Mouse (Mus musculus): ENCODE data around the gene Mvb12a. TPM values are rescaled to one million over a fixed set of nuclear protein-coding genes. Genes with fewer than 3 reads are reported as not detected.
A peak's percentile ranks its signal among the peaks of the same experiment; 100 is the strongest.

Gene Mvb12a
- 51.8 and 53.4 TPM in 2 replicates for polyA plus RNA-seq (2016; fragmentation: Nextera tagmentation; extraction: Ambion mirVana)

DNA sequence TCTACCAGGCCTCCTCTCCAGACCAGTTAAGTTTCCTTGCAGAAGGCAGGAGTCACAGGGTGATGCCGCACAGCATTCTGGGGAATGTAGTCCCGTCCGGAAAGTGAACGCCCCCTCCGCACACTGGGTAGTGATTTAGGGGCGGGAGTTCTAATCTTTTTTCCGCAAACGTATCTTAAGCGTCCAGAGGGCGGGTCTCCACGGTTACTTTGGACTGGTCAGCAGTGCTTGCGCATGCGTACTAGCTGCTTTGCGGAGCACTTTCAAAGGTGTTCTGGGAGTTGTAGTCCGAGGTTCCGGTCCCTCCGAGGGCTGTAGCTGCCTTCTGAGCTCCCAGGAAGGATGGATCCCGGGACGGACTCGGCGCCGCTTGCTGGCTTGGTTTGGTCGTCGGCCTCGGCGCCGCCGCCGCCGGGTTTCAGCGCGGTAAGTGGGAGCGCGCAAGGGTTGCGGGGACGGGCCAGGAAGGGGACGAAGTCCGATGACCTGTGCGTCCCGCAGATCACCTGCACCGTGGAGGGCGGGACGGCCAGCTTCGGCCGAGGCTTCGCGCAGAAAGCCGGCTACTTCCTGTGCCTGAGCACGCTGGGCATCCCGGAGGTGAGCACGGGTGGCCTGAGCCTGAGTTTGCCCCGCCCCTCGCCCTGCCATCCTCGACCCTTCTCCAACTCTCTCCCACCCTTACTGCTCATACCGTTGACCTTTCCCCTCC, at the start of gene Mvb12a:
TSS of gene Mvb12a (plus strand) at position 291 of the 712 bp plus-strand sequence.
- H3K4me3 ChIP-seq = peak within 1 kb of the TSS; percentile 71

GRCm38 (mm10) chr8:71495039-71495438, 47.7 kb upstream of the Mvb12a start:
- Histone ChIP-seq H3K4me3 (no peak overlapping the region), H3K4me1 (replicated peaks) (peaks cover 50% of the 10 kb centered on the region)

More for the DNA sequence above, at the start of gene Mvb12a:
- whole genome bisulfite sequencing = under 1% methylated on average over 55 of the region's 55 CpGs
- peak within 1 kb of the TSS; percentile 36; the same call in 1 of the 2 replicates for H3K27ac ChIP-seq (ENCODE audit: poor library complexity, severe bottlenecking)
- peaks cover 27% of the 10 kb centered on the region for H3K36me3 ChIP-seq
- H3K9me3 ChIP-seq (replicated peaks) = no peaks in the 10 kb centered on the region
- peak within 1 kb of the TSS; percentile 88 for H3K4me2 ChIP-seq
- no peaks in the 10 kb centered on the region for H3K27me3 ChIP-seq (replicated peaks)
- peaks cover 14% of the 10 kb centered on the region for H3K4me1 ChIP-seq (replicated peaks)
- peak; percentile 97 for ATAC-seq (ENCODE audit: insufficient number of reproducible peaks, low FRiP score)
- peak within 1 kb of the TSS; percentile 77 for H3K9ac ChIP-seq

DNA sequence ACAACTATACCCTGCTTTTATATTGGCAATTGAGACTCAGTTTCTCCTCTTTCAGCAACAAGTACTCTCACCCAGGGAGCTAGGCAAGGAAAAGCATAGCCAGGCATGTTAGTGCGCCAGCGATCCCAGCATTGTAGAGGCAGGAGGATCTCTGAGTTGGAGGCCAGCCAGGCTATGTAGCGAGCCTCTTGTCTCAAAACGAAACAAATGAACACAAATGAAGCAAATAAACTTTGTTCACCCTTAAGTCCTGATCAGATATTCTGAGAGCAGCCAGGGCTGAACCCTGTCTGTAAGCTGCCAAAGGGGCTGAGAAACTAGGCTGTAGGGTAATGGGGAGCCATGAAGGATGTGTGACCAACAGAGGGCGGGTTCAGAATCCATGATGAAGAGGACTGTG, 46.9 kb upstream of the Mvb12a start:
- 83% methylated on average over 5 of the region's 5 CpGs for WGBS
- H3K36me3 ChIP-seq = peaks cover 32% of the 10 kb centered on the region
- no peak overlapping the region for H3K4me3 ChIP-seq
- H3K27me3 ChIP-seq (replicated peaks) = no peaks in the 10 kb centered on the region
- ATAC-seq (ENCODE audit: insufficient number of reproducible peaks, low FRiP score) = no peak
- H3K9me3 ChIP-seq (replicated peaks) = no peaks in the 10 kb centered on the region
- H3K27ac ChIP-seq (ENCODE audit: poor library complexity, severe bottlenecking) = peak overlapping the region; percentile 80
- no peak overlapping the region for H3K4me2 ChIP-seq
- H3K4me1 ChIP-seq (replicated peaks) = peaks cover 50% of the 10 kb centered on the region
- no peak overlapping the region for H3K9ac ChIP-seq

More at GRCm38 (mm10) chr8:71495039-71495438, 47.7 kb upstream of the Mvb12a start:
- Histone ChIP-seq H3K27ac (ENCODE audit: poor library complexity, severe bottlenecking) (peak overlapping the region; percentile 80), H3K27me3 (replicated peaks) (no peaks in the 10 kb centered on the region), H3K9me3 (replicated peaks) (no peaks in the 10 kb centered on the region), H3K36me3 (peaks cover 40% of the 10 kb centered on the region), H3K9ac (no peak overlapping the region), H3K4me2 (peak overlapping the region; percentile 27; the same call in 1 of the 2 replicates)
- WGBS = 26% methylated on average over 16 of the region's 16 CpGs
- peak; percentile 37; the same call in 1 of the 2 replicates for ATAC-seq (ENCODE audit: insufficient number of reproducible peaks, low FRiP score)

DNA sequence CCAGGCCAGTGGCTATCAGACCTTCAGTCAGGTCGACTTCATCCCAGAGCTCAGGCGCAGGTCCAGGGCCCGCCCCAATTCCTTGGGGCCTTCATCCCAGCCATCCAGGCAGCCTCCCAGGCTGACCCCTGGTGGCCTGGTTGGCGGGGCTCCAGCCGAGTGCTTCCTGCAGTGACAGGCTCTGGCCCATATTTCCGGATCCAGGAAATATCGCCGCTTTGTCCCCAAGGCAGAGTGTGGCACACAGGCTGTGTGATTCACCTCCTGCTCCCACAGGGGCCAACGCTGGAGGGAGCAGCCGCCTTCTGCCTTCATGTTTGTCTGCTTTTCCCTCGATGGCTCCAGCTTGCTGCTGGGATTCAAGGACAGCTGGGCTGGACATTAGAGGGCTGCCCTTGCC, 46.2 kb upstream of the Mvb12a start:
- ATAC-seq (ENCODE audit: insufficient number of reproducible peaks, low FRiP score) = peak; percentile 72
- Histone ChIP-seq H3K27me3 (replicated peaks) (no peaks in the 10 kb centered on the region), H3K9ac (no peak overlapping the region), H3K4me3 (no peak overlapping the region), H3K27ac (ENCODE audit: poor library complexity, severe bottlenecking) (peak overlapping the region; percentile 80), H3K9me3 (replicated peaks) (no peaks in the 10 kb centered on the region), H3K4me1 (replicated peaks) (peaks cover 50% of the 10 kb centered on the region), H3K36me3 (peaks cover 25% of the 10 kb centered on the region), H3K4me2 (no peak overlapping the region)
- WGBS = 24% methylated on average over 11 of the region's 11 CpGs

DNA sequence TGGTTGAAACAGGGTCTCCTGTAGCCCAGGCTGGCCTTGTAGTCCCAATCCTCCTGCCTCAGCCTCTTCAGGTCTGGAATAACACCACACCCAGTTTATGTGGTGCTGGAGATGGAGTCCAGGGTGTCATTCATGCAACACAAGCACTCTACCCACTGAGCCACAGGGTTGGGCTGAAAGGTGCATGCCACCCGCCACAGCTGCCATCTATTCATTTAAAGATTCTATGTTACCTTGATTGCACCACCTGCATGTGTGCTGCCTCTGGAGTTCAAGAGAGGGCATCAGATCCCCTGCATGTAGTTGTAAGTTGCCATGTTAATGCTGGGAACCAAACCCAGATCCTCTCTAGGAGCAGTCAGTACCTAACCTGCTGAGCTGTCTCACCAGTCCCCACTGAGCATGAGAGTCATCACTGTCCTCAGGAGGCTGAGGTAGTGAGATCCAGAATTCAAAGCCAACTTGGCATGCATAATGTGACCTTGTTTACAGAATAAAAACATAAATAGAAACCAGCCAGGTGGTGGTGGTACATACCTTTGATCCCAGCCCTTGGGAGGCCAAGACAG, 45.6 kb upstream of the Mvb12a start:
- H3K27me3 ChIP-seq (replicated peaks) = no peaks in the 10 kb centered on the region
- peaks cover 18% of the 10 kb centered on the region for H3K36me3 ChIP-seq
- H3K4me1 ChIP-seq (replicated peaks) = peaks cover 50% of the 10 kb centered on the region
- no peak overlapping the region for H3K9ac ChIP-seq
- H3K27ac ChIP-seq (ENCODE audit: poor library complexity, severe bottlenecking) = peak overlapping the region; percentile 80
- H3K4me3 ChIP-seq = no peak overlapping the region
- no peak for ATAC-seq (ENCODE audit: insufficient number of reproducible peaks, low FRiP score)
- H3K9me3 ChIP-seq (replicated peaks) = no peaks in the 10 kb centered on the region
- 70% methylated on average over 1 of the region's 1 CpGs for WGBS
- H3K4me2 ChIP-seq = no peak overlapping the region

DNA sequence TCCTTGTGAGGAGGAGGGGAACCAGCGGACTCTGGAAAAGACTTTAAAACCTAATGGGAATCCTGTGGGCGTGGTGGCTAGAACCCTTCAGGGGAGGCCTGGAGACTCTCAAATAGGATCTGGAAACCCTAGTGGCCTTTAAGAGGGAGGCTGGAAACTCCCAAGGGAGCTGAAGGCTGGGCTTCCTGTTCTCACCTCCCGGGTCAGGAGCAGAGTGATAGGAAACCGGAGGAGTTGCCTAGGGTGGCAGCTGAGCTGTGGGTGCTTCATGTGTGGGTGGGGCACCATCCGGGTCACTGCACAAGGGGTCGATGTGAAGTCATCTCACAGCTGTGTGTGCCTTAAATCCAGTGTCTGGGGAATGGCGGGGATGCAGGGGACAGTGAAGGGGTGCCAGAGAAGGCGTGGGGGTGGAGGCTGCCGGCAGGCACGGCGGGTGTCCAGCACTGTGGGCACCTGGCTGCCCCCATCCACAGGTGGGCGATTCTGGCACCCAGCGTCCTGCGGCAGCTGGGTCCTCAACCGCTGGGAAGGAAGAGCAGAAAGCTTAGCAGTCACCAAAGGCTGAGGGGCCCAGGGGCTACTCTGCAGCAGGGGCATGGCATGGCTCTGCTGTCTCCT, 44.7 kb upstream of the Mvb12a start:
- no peaks in the 10 kb centered on the region for H3K27me3 ChIP-seq (replicated peaks)
- H3K36me3 ChIP-seq = peaks cover 10% of the 10 kb centered on the region
- 16% methylated on average over 15 of the region's 15 CpGs for WGBS
- peak overlapping the region; percentile 80 for H3K27ac ChIP-seq (ENCODE audit: poor library complexity, severe bottlenecking)
- H3K4me1 ChIP-seq (replicated peaks) = peaks cover 50% of the 10 kb centered on the region
- H3K9ac ChIP-seq = 0 out of 2 replicates have a peak overlapping the region, but pooled peaks have one; percentile 38
- H3K4me2 ChIP-seq = peak overlapping the region; percentile 30
- H3K4me3 ChIP-seq = no peak overlapping the region
- no peaks in the 10 kb centered on the region for H3K9me3 ChIP-seq (replicated peaks)
- ATAC-seq (ENCODE audit: insufficient number of reproducible peaks, low FRiP score) = no peak

- H3K27ac ChIP-seq (ENCODE audit: poor library complexity, severe bottlenecking) = peak overlapping the region; percentile 80
- ATAC-seq (ENCODE audit: insufficient number of reproducible peaks, low FRiP score) = peak; percentile 60
- 29% methylated on average over 16 of the region's 16 CpGs for WGBS
Measured at GRCm38 (mm10) chr8:71498816-71499690, 43.7 kb upstream of the Mvb12a start.

GRCm38 (mm10) chr8:71504349-71504748, 38.4 kb upstream of the Mvb12a start:
- H3K36me3 ChIP-seq = no peaks in the 10 kb centered on the region; the same call in 1 of the 2 replicates
- H3K27me3 ChIP-seq (replicated peaks) = peaks cover 40% of the 10 kb centered on the region
- H3K27ac ChIP-seq (ENCODE audit: poor library complexity, severe bottlenecking) = no peak overlapping the region
- no peak overlapping the region for H3K4me3 ChIP-seq
- H3K9ac ChIP-seq = no peak overlapping the region
- H3K4me1 ChIP-seq (replicated peaks) = peaks cover 19% of the 10 kb centered on the region
- 82% methylated on average over 4 of the region's 4 CpGs for WGBS
- H3K9me3 ChIP-seq (replicated peaks) = no peaks in the 10 kb centered on the region
- H3K4me2 ChIP-seq = no peak overlapping the region
- no peak for ATAC-seq (ENCODE audit: insufficient number of reproducible peaks, low FRiP score)

More at GRCm38 (mm10) chr8:71498816-71499690, 43.7 kb upstream of the Mvb12a start:
- no peak overlapping the region for H3K9ac ChIP-seq
- peaks cover 2% of the 10 kb centered on the region; the same call in 1 of the 2 replicates for H3K36me3 ChIP-seq
- no peaks in the 10 kb centered on the region for H3K9me3 ChIP-seq (replicated peaks)
- no peaks in the 10 kb centered on the region for H3K27me3 ChIP-seq (replicated peaks)
- H3K4me1 ChIP-seq (replicated peaks) = peaks cover 50% of the 10 kb centered on the region
- H3K4me2 ChIP-seq = peak overlapping the region; percentile 30
- no peak overlapping the region for H3K4me3 ChIP-seq

DNA sequence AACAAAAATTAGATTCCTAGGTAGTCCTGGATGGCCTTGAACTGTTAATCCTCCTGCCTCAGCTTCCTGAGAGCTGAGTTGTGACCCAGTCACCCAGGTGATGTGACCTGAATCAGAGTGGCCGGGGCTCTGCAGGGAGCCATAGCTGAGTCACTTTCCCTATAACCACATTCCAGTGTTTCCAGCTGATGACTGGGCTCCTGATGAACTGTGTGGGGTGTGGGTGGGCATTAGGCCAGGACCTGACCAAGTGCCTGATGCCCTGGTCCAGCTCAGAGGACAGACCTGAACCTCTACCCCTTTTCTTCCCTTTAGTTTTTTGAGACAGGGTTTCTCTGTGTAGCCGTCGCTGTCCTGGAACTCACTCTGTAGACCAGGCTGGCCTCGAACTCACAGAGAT, 37.4 kb upstream of the Mvb12a start:
- Histone ChIP-seq H3K9me3 (replicated peaks) (no peaks in the 10 kb centered on the region), H3K27ac (ENCODE audit: poor library complexity, severe bottlenecking) (no peak overlapping the region), H3K4me3 (no peak overlapping the region), H3K27me3 (replicated peaks) (peaks cover 49% of the 10 kb centered on the region), H3K36me3 (no peaks in the 10 kb centered on the region; the same call in 1 of the 2 replicates), H3K4me2 (no peak overlapping the region), H3K4me1 (replicated peaks) (peaks cover 13% of the 10 kb centered on the region; the same call in 1 of the 2 replicates), H3K9ac (no peak overlapping the region)
- ATAC-seq (ENCODE audit: insufficient number of reproducible peaks, low FRiP score) = no peak
- 92% methylated on average over 4 of the region's 4 CpGs for WGBS

GRCm38 (mm10) chr8:71505979-71506378, 36.7 kb upstream of the Mvb12a start:
- Histone ChIP-seq H3K9ac (no peak overlapping the region), H3K4me3 (no peak overlapping the region), H3K27me3 (replicated peaks) (peaks cover 56% of the 10 kb centered on the region), H3K36me3 (no peaks in the 10 kb centered on the region; the same call in 1 of the 2 replicates), H3K4me2 (no peak overlapping the region), H3K9me3 (replicated peaks) (no peaks in the 10 kb centered on the region), H3K27ac (ENCODE audit: poor library complexity, severe bottlenecking) (no peak overlapping the region), H3K4me1 (replicated peaks) (peaks cover 13% of the 10 kb centered on the region; the same call in 1 of the 2 replicates)
- 69% methylated on average over 4 of the region's 4 CpGs for WGBS
- ATAC-seq (ENCODE audit: insufficient number of reproducible peaks, low FRiP score) = no peak

Data from heart, embryonic 12.5 days (tissue).